25 mouse cellular contexts compared by ENCODE assay signal in the genomic region with DNA sequence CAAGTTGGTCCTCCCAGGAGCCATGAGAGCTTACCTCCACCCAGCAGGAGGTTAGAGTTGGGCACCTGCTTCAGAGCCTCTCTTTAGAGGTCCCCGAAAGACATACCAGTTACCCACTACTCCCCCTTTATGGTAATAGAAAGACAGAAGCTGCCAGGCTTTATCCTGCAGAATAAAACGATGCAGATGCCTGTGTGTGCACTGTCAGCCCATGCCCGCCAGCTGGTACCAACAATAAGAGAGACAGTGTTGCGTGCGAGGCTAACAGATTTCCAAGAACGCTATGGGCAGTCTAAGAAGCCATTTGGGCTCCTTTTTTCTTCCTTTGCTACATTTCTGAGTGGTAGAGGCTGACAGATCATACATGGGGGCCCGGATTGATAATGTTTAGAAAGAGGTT.
"Had no signal": no experiment of that assay in that cellular context is flagged by ENCODE, and none has a peak within 500 bp of the region (broad histone marks: within the 10 kb centered on the region; RNA-seq: fewer than 3 reads in every experiment).

No protein-coding gene starts in this region.

- H3K4me3 ChIP-seq: heart, adult 2 months; heart, embryonic 13.5 days; heart, embryonic 15.5 days; hindbrain, embryonic 13.5 days; hindbrain, embryonic 15.5 days; kidney, embryonic 15.5 days; limb, embryonic 13.5 days; limb, embryonic 15.5 days; liver, embryonic 12.5 days had no signal

- DNase-seq: gastrocnemius, postnatal 14 days; gastrocnemius, postnatal 36 days; heart, adult 2 months; heart, postnatal 14 days; heart, postnatal 36 days; kidney, adult 11 months; kidney, adult 2 months; kidney, adult 9 months; kidney, postnatal 14 days; kidney, postnatal 36 days; left cerebral cortex, postnatal 4 days; lung, adult 18-20 months had no signal

- H3K9me3 ChIP-seq: heart, embryonic 13.5 days; heart, embryonic 15.5 days; hindbrain, embryonic 15.5 days; kidney, embryonic 15.5 days; limb, embryonic 15.5 days; liver, embryonic 12.5 days had no signal

- H3K36me3 ChIP-seq: heart, embryonic 13.5 days; heart, embryonic 15.5 days; hindbrain, embryonic 13.5 days; hindbrain, embryonic 15.5 days; kidney, embryonic 15.5 days; limb, embryonic 13.5 days; limb, embryonic 15.5 days; liver, embryonic 12.5 days had no signal

- H3K27me3 ChIP-seq: heart, embryonic 13.5 days; heart, embryonic 15.5 days; hindbrain, embryonic 13.5 days; hindbrain, embryonic 15.5 days; kidney, embryonic 15.5 days; limb, embryonic 15.5 days; liver, embryonic 12.5 days had no signal

- ATAC-seq: hindbrain, postnatal 0 days; intestine, embryonic 16.5 days; liver, embryonic 12.5 days had no signal

- H3K27ac ChIP-seq: heart, adult 2 months; heart, embryonic 13.5 days; heart, embryonic 15.5 days; hindbrain, embryonic 13.5 days; hindbrain, embryonic 15.5 days; hindbrain, postnatal 0 days; kidney, embryonic 15.5 days; kidney, postnatal 0 days; limb, embryonic 13.5 days; limb, embryonic 15.5 days; liver, embryonic 12.5 days; liver, embryonic 14.5 days had no signal

- H3K4me1 ChIP-seq: heart, embryonic 13.5 days; heart, embryonic 15.5 days; hindbrain, embryonic 13.5 days; kidney, embryonic 15.5 days; limb, embryonic 13.5 days; limb, embryonic 15.5 days; liver, embryonic 12.5 days had no signal

- H3K4me2 ChIP-seq: heart, embryonic 11.5 days; heart, embryonic 13.5 days; heart, embryonic 15.5 days; hindbrain, embryonic 13.5 days; hindbrain, embryonic 15.5 days; kidney, embryonic 15.5 days; limb, embryonic 13.5 days; limb, embryonic 15.5 days; liver, embryonic 12.5 days had no signal

- H3K9ac ChIP-seq: heart, embryonic 13.5 days; heart, embryonic 15.5 days; hindbrain, embryonic 13.5 days; hindbrain, embryonic 15.5 days; kidney, embryonic 15.5 days; limb, embryonic 13.5 days; limb, embryonic 15.5 days; liver, embryonic 12.5 days; liver, embryonic 14.5 days had no signal
